Mouse (Mus musculus) adrenal gland, postnatal 36 days (tissue): ENCODE results near the gene Scap. TPM values are rescaled to one million over a fixed set of nuclear protein-coding genes. Genes with fewer than 3 reads are reported as not detected.

Experiments used
- DNase-seq, 2 experiments: peaks; one replicate each; pipeline ENCODE4 v3.0.0; 2021; ENCODE audit warnings: mixed read lengths in 1 of 2
- long read RNA-seq, 2 experiments: library from polyadenylated mRNA; stranded (forward); transcript quantifications; one replicate each; pipeline ENCODE4 v2.0.0; 2021; ENCODE audit warnings: borderline sequencing depth in 2 of 2
- total RNA-seq, 2 experiments: library from RNA; stranded (reverse); gene quantifications; 2 replicates each; pipeline ENCODE4 v1.2.3; 2021

The Scap gene
- 100 to 1,000 TPM in 1 of 2 experiments, 10 to 100 TPM in 1; 85.4 to 106 TPM for total RNA-seq
- long read RNA-seq, experiment 1, full-length matches to known transcripts: 20 of 97 reads
- long read RNA-seq, experiment 1, partial matches to known transcripts: 67 of 97 reads
- long read RNA-seq, experiment 1, other reads (novel, unspliced or antisense): 10 of 97 reads
- long read RNA-seq, experiment 2, full-length matches to known transcripts: 18 of 33 reads
- long read RNA-seq, experiment 2, partial matches to known transcripts: 10 of 33 reads
- long read RNA-seq, experiment 2, other reads (novel, unspliced or antisense): 5 of 33 reads

DNA sequence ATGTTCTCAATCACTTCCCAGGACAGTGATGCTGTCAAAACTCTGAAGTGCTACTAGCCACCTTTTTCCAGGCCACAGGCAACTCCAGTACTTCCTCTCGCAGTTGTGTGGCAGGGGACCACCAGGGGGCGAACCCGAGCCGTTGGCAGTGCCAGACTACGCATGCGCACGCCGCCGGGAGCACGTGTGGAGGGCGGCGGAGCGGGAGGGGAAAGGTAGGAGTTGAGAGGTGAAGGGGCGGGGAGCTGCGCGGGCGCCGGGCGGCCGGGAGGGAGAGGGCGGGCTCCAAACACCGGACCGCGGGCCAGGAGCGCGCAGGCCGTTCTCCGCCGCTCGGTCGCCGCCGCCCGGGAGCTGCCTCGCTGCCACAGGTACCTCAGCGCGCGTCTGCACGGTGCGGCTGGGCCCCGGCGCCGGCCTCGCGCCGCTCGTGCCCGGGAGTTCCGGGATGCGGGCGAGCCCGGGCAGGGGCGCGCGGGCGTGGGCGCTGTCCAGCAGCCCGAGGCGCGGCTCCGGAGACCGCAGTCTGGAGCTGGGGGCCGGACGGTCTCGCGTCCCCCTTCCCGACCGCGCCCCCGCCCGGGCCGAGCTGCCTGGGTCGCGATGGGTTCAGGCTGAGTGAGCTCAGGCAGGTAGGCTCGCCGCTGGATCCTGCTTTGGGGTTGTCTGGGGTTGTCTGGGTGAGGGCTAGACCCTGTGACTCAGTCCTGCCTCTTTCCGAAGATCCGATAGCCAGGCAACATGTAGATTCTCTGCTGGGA is at the start of gene Scap:
Gene Scap, plus strand, starts transcription at position 154 of the 761 bp plus-strand sequence.
- peak; percentile 98 for DNase-seq

DNA sequence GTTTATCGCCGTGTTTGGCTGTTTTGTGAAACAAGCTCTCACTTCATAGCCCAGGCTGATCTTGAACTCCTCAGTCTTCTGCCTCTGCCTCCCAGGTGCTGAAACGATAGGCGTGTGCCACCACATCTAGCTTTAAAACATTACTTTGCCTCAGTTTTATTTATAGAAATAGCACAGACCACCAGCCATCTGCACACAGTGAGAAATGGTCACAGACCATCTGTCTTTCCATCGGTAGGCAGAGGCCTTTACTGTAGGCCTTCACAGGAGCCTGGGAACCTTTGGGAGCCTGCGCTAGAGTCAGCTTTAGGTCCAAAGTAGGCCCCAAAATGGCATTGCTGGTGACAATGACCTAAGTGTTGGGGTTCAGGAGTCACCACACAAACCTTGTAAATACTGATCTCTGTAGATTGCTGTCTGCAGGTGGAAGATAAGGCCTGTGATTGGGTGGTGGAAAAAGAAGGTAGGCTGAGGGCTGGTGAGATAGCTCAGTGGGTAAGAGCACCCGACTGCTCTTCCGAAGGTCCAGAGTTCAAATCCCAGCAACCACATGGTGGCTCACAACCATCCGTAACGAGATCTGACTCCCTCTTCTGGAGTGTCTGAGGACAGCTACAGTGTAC is 48.9 kb upstream of the Scap start:
- DNase-seq: no peak

- no peak for DNase-seq
These were observed 45.7 kb upstream of the Scap start for GRCm38 (mm10) chr9:110287321-110287924.

DNA sequence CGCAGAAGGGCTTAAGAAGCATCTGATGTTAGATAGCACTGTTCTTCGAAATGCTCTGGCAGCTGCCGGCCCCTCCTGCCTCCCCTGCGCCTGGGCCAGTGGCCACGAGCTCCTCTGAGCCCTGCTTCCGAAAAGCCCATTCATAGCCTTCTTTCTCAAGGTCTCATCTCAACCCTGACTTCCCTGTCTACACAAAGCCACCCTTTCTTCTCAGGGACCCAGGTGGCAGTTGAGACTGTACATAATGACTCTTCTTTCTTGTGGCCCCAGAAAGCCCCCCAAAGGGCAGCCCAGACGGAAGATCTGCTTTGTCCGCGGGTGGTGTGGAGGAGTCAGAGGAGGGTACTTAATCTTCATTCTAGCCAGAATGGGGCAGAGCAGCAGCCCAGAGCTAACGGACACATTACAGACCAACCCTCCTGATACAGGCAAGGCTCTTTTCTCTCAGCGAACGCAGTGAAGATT is 39.8 kb upstream of the Scap start:
- no peak for DNase-seq

DNA sequence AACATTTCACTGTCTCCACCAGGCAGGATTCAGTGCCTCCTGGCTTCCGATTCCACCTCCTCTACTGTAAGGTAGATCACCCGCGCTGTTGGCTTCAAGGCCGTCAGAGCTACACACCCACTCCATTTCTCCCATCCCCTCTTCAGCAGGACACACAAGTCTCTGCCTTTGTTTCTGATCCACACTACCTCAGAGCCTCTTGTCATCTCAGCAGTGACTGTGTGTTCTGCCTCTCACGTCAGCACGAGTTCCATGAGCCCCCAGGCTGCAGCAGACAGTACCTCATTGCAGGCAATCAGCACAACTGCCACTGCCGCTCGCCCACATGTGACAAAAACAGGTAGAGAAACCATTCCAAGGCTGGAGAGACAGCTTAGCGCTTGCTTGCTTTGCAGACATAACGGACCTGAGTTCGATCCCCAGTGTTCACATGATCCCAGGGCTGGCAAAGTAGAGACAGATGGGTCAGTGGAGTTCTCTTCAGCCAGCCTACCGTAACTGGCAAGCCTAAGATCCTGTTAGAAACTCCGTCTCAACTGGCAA is 39.1 kb upstream of the Scap start:
- no peak for DNase-seq

- DNase-seq: no peak
These were observed 38.3 kb upstream of the Scap start for GRCm38 (mm10) chr9:110294786-110295185.

GRCm38 (mm10) chr9:110296867-110297627 is 36.0 kb upstream of the Scap start:
- peak; percentile 87 to 88 for DNase-seq

DNA sequence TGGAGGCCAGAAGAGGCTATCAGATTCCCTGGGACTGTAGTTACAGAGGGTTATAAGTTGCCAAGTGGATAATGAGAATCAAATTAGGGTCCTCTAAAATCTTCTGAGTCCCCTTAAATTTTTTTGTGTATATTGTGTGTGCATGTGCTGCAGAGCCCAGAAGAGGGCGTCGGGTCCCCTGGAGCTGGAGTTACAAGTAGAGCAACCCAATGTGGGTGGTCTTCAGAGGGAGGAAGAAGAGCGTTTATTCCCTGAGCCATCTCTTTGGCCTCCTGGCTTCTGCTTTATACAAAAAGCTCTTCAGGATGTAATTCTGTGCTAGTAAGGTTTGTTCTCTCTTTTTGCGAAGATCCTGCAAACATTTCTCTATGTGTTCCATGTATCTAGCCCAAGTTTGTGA is 28.6 kb upstream of the Scap start:
- peak in 1 of 2 experiments; percentile 35 for DNase-seq

DNA sequence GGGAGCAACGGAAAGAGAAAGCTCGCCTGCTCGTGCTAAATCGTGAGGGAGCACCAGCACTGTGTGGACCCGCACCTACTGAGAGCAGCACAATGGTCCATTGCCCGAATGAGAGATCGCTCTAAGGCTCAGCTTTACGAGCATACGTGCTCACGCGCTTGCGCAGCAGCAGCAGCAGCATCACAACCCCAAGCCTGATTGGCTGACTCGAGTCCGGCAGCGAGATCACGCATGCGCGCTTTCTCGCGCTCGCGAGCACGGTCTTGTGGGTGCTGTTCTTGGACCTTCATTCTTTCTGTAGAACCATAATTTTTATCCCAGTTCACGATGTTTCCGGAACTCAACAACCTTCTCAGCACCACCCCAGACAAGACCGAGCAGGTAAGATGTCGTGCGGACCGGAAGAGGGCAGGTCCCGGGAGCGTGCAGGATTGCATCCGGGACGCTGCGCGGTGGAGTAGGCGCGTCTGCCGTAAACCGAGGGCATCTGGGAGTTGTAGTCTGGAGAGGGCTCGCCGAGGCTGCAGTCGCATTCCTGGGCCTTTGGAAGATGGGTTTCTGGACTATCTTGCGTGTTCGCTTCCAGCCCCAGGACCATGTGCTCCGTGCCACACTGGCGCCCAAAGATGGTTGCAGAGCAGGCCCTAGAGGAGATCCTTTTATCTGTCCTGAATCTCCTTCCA is 28.0 kb upstream of the Scap start, which contains the start of gene Elp6:
Gene Elp6, plus strand, starts transcription at position 205 of the 683 bp plus-strand sequence.
- DNase-seq: peak; percentile 93

GRCm38 (mm10) chr9:110306371-110306770 is 26.7 kb upstream of the Scap start:
- no peak for DNase-seq

GRCm38 (mm10) chr9:110314706-110315105 is 18.4 kb upstream of the Scap start:
- no peak for DNase-seq

DNA sequence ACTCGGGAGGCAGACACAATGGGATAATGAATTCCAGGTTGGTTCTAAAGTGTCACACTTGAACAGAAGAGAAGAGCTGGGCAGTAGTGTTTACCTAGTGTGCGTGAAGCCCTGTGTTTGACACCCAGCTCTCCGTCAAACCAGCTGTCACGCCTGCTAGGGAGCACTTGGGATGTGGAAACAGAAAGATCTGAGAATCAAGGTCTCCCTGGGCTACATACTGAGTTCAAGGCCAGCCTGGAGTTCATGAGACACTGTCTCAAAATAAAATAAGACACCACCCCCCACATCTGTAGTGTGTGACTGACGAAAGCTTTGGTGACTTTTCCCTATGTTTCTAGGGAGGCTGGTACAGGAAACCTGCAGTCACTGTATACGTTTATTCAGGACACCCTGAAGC is 17.7 kb upstream of the Scap start:
- no peak for DNase-seq

- DNase-seq: no peak
These were observed 17.2 kb upstream of the Scap start for GRCm38 (mm10) chr9:110315904-110316303.

- no peak for DNase-seq
These were observed 16.6 kb upstream of the Scap start for GRCm38 (mm10) chr9:110316503-110316902.

DNA sequence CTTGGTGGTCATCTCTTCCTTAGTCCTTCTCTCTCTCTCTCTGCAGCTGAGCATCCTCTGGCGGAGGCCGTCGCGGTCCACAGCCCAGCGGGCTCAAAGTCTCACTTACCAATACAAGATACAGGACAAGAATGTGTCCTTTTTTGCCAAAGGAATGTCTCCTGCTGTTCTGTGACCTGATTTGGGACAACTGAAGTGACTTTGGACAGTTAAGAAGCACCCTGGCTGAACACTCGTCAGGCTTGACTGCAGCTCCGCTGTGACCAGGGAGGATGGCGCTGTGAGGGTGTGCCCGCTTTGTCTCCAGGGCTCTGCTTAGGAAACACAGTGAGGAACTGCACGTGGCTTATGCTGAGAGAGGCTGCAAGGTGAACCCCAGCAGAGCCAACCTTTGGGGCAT is 12.3 kb upstream of the Scap start:
- DNase-seq: no peak

GRCm38 (mm10) chr9:110322972-110323371 is 10.1 kb upstream of the Scap start:
- DNase-seq: no peak

- no peak for DNase-seq
These were observed 8.9 kb upstream of the Scap start for GRCm38 (mm10) chr9:110324181-110324580.

DNA sequence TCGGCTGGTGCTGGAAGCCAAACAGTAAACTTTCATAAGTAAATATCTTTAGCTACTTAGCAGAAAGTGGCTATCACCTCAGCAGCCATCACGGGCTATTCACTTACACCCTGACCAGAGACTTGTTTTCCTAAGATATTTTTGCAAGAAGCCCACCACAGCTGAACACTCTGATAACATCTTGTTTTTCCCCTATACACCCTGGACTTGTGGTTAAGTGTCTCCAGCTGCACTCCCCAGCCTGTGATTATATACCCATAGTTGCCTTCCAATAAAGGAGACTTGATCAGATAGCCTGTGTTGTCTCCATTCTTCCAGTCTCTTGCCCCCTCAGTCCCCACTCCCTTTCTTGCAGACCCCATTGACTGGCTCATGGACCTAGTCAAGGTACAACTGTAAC is 4.9 kb upstream of the Scap start:
- DNase-seq: no peak

DNA sequence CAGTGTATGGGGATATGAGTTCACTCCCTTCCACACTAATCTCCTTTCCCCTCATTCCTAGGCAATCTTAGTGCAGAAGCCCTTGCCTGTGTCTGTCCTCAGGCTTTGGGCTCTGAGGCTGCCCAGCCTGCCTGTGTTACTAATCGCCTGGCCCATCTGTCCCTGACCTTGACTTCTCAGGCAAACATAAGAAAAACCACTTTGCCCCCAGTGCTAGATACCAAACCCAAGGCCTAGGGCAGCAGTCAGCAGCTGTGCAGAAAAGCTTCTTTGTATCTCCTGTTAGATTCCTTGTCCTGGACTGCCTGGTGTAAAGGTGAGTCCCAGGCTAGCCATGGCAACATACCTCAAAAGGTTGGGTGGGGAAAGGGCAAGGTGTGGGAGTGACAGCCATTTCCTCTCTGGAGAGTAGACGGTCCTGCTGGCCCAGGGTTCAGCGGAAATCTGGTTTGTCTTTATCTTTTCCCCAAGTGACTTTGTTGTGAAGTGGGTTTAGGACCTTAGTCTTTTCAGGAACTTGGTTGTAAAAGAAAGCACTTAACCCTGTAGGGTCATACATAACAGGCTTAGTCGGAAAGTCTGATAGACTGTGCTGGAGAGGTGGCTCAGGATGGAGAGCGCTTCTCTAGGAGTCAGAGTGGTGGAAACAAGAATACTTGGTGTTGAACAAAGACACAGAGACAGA is 4.0 kb upstream of the Scap start:
- DNase-seq: peak; percentile 37 to 49

DNA sequence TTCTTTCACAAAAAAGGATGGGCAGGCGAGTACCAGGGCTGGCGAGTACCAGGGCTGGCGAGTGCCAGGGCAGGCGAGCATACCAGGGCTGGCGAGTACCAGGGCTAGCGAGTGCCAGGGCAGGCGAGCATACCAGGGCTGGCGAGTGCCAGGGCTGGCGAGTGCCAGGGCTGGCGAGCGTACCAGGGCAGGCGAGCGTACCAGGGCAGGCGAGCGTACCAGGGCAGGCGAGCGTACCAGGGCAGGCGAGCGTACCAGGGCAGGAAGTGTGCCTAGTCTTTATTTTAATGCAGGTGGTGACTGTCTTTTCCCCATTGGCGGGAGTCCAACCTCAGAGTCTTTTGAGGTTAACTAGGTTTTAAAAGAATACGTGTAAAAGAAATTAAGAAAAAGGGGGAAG is 3.4 kb upstream of the Scap start:
- DNase-seq: peak in 1 of 2 experiments; percentile 27
